Mouse (Mus musculus): ENCODE measurements around the gene Arf3. TPM values are rescaled to one million over a fixed set of nuclear protein-coding genes. Genes with fewer than 3 reads are reported as not detected.

Gene Arf3
- polyA plus RNA-seq, 1 experiment = 166 TPM

GRCm38 (mm10) chr15:98742766-98743428, 20.1 kb downstream of the Arf3 start:
- H3K4me3 ChIP-seq (replicated peaks; ENCODE audit: extremely low read depth, low read depth, low read length) = no peak overlapping the region
- DNase-seq = peak; percentile 42
- TF ChIP-seq POLR2A (IDR thresholded peaks at IDR 0.05; ENCODE audit: borderline replicate concordance, extremely low read depth, low read depth, low read length) (no peak), CTCF (IDR thresholded peaks at IDR 0.05; ENCODE audit: insufficient read depth, low read length) (no peak)
- peaks cover 17% of the 10 kb centered on the region for H3K4me1 ChIP-seq (ENCODE audit: control insufficient read depth, insufficient read depth, low read length)
- WGBS = 73% methylated on average over 8 of the region's 8 CpGs

- H3K4me1 ChIP-seq (ENCODE audit: control insufficient read depth, insufficient read depth, low read length) = peaks cover 6% of the 10 kb centered on the region
- no peak for TF ChIP-seq CTCF (IDR thresholded peaks at IDR 0.05; ENCODE audit: insufficient read depth, low read length)
- TF ChIP-seq POLR2A (IDR thresholded peaks at IDR 0.05; ENCODE audit: borderline replicate concordance, extremely low read depth, low read depth, low read length) = no peak
- DNase-seq = no peak
- 92% methylated on average over 8 of the region's 8 CpGs for WGBS
- H3K4me3 ChIP-seq (replicated peaks; ENCODE audit: extremely low read depth, low read depth, low read length) = no peak overlapping the region
Observed at GRCm38 (mm10) chr15:98740219-98740618, 22.8 kb downstream of the Arf3 start.

- 84% methylated on average over 4 of the region's 4 CpGs for WGBS
- DNase-seq = no peak
Observed at GRCm38 (mm10) chr15:98738796-98739195, 24.2 kb downstream of the Arf3 start.

GRCm38 (mm10) chr15:98737881-98738280, 25.1 kb downstream of the Arf3 start:
- no peak for DNase-seq
- peaks cover 1% of the 10 kb centered on the region; the same call in 1 of the 2 replicates for H3K4me1 ChIP-seq (ENCODE audit: control insufficient read depth, insufficient read depth, low read length)
- TF ChIP-seq CTCF (IDR thresholded peaks at IDR 0.05; ENCODE audit: insufficient read depth, low read length) (peak; percentile 68), POLR2A (IDR thresholded peaks at IDR 0.05; ENCODE audit: borderline replicate concordance, extremely low read depth, low read depth, low read length) (no peak)
- H3K4me3 ChIP-seq (replicated peaks; ENCODE audit: extremely low read depth, low read depth, low read length) = no peak overlapping the region

More at GRCm38 (mm10) chr15:98738796-98739195, 24.2 kb downstream of the Arf3 start:
- TF ChIP-seq CTCF (IDR thresholded peaks at IDR 0.05; ENCODE audit: insufficient read depth, low read length) (0 out of 2 replicates have a peak, but pooled peaks have one; percentile 19), POLR2A (IDR thresholded peaks at IDR 0.05; ENCODE audit: borderline replicate concordance, extremely low read depth, low read depth, low read length) (no peak)
- Histone ChIP-seq H3K4me3 (replicated peaks; ENCODE audit: extremely low read depth, low read depth, low read length) (no peak overlapping the region), H3K4me1 (ENCODE audit: control insufficient read depth, insufficient read depth, low read length) (peaks cover 6% of the 10 kb centered on the region)

- no peaks in the 10 kb centered on the region for H3K4me1 ChIP-seq (ENCODE audit: control insufficient read depth, insufficient read depth, low read length)
- no peak for TF ChIP-seq POLR2A (IDR thresholded peaks at IDR 0.05; ENCODE audit: borderline replicate concordance, extremely low read depth, low read depth, low read length)
- TF ChIP-seq CTCF (IDR thresholded peaks at IDR 0.05; ENCODE audit: insufficient read depth, low read length) = no peak
- 53% methylated on average over 10 of the region's 10 CpGs for WGBS
- no peak overlapping the region for H3K4me3 ChIP-seq (replicated peaks; ENCODE audit: extremely low read depth, low read depth, low read length)
- no peak for DNase-seq
Observed at GRCm38 (mm10) chr15:98736521-98736920, 26.5 kb downstream of the Arf3 start.

- WGBS = 67% methylated on average over 5 of the region's 5 CpGs
- H3K4me3 ChIP-seq (replicated peaks; ENCODE audit: extremely low read depth, low read depth, low read length) = no peak overlapping the region
- no peaks in the 10 kb centered on the region for H3K4me1 ChIP-seq (ENCODE audit: control insufficient read depth, insufficient read depth, low read length)
- DNase-seq = no peak
- no peak for TF ChIP-seq POLR2A (IDR thresholded peaks at IDR 0.05; ENCODE audit: borderline replicate concordance, extremely low read depth, low read depth, low read length)
- TF ChIP-seq CTCF (IDR thresholded peaks at IDR 0.05; ENCODE audit: insufficient read depth, low read length) = no peak
Observed at GRCm38 (mm10) chr15:98733976-98734566, 28.9 kb downstream of the Arf3 start.

GRCm38 (mm10) chr15:98733370-98733769, 29.6 kb downstream of the Arf3 start:
- TF ChIP-seq POLR2A (IDR thresholded peaks at IDR 0.05; ENCODE audit: borderline replicate concordance, extremely low read depth, low read depth, low read length) (no peak), CTCF (IDR thresholded peaks at IDR 0.05; ENCODE audit: insufficient read depth, low read length) (no peak)
- DNase-seq = no peak
- Histone ChIP-seq H3K4me1 (ENCODE audit: control insufficient read depth, insufficient read depth, low read length) (0 out of 2 replicates have a peak, but pooled peaks cover under 1% of the 10 kb centered on the region), H3K4me3 (replicated peaks; ENCODE audit: extremely low read depth, low read depth, low read length) (no peak overlapping the region)
- 62% methylated on average over 6 of the region's 6 CpGs for WGBS

GRCm38 (mm10) chr15:98732006-98732531, 30.9 kb downstream of the Arf3 start:
- 70% methylated on average over 8 of the region's 8 CpGs for WGBS
- no peak overlapping the region for H3K4me3 ChIP-seq (replicated peaks; ENCODE audit: extremely low read depth, low read depth, low read length)
- H3K4me1 ChIP-seq (ENCODE audit: control insufficient read depth, insufficient read depth, low read length) = 0 out of 2 replicates have a peak, but pooled peaks cover 3% of the 10 kb centered on the region
- TF ChIP-seq CTCF (IDR thresholded peaks at IDR 0.05; ENCODE audit: insufficient read depth, low read length) = no peak
- TF ChIP-seq POLR2A (IDR thresholded peaks at IDR 0.05; ENCODE audit: borderline replicate concordance, extremely low read depth, low read depth, low read length) = no peak
- DNase-seq = no peak

GRCm38 (mm10) chr15:98730790-98731189, 32.2 kb downstream of the Arf3 start:
- DNase-seq = no peak
- WGBS = 50% methylated on average over 6 of the region's 6 CpGs
- no peak overlapping the region for H3K4me3 ChIP-seq (replicated peaks; ENCODE audit: extremely low read depth, low read depth, low read length)
- peaks cover 3% of the 10 kb centered on the region; the same call in 1 of the 2 replicates for H3K4me1 ChIP-seq (ENCODE audit: control insufficient read depth, insufficient read depth, low read length)
- no peak for TF ChIP-seq POLR2A (IDR thresholded peaks at IDR 0.05; ENCODE audit: borderline replicate concordance, extremely low read depth, low read depth, low read length)
- TF ChIP-seq CTCF (IDR thresholded peaks at IDR 0.05; ENCODE audit: insufficient read depth, low read length) = no peak
